Mouse (Mus musculus): ENCODE results near the gene Frs3. TPM values are rescaled to one million over a fixed set of nuclear protein-coding genes. Genes with fewer than 3 reads are reported as not detected.

Gene Frs3
- total RNA-seq, 2 experiments from 2014 or later: 5.2 to 6.0 TPM

DNA sequence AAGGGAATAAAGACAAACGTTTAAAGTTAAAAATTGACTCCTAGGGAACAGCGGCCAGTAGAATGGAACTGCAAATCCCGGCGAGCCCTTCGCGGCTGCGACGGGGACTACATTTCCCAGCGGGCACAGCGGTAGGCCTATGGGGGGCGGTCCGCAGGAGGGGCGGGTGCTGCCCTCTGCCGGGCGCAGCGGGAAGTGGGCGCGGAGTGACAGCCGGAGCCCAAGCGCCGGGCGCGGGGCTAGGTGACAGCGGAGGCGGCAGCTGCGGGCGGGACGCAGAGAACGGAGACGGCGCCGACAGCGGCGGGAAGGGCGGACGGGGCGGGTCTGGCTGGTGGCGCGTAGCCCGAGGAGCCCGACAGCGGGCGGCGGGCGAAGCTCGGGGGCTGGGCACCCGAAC, 48.0 kb downstream of the Frs3 start, which contains the start of gene Tfeb:
Tfeb (plus strand) TSS at position 175 of the 400 bp plus-strand sequence.
- DNase-seq: peak; percentile 99

DNA sequence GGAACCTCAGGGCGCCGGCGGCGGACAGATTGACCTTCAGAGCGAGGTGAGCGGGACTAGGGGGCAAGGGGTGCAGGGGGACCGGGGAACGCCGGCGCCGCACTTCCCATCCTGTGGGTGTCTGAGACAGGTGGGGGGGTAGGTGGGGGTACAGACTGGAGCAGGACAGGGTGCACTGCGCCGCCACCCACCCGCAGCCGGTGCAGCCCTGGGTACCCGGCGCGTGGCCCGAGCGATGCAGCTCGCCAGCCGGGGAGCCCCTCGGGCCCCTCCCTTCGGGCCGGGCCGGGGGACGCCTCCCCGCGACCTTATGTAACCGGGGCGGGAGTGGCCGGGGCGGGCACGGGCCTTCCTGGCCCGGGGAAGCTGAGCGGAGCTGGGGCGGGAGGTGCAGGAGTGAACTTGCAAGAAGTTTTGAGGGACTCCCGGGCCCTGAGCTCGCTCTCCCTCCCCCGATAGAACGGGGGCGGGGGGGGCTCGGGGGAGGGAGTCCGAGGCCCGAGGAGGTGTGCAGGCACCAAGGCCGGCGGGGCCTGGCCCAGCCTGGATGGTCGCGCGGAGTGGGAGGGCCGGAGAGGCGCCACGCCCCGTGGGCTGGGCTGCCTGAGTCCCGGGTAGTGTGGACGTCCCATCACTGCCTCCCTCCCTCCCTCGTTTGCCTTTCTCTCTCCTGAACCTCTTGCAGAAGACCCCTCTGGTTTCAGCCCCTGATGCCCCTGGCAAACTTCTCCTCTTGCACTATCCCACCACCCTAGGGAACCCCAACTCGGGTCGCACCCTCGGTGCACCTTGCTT, 48.6 kb downstream of the Frs3 start:
- DNase-seq: peak; percentile 92

DNA sequence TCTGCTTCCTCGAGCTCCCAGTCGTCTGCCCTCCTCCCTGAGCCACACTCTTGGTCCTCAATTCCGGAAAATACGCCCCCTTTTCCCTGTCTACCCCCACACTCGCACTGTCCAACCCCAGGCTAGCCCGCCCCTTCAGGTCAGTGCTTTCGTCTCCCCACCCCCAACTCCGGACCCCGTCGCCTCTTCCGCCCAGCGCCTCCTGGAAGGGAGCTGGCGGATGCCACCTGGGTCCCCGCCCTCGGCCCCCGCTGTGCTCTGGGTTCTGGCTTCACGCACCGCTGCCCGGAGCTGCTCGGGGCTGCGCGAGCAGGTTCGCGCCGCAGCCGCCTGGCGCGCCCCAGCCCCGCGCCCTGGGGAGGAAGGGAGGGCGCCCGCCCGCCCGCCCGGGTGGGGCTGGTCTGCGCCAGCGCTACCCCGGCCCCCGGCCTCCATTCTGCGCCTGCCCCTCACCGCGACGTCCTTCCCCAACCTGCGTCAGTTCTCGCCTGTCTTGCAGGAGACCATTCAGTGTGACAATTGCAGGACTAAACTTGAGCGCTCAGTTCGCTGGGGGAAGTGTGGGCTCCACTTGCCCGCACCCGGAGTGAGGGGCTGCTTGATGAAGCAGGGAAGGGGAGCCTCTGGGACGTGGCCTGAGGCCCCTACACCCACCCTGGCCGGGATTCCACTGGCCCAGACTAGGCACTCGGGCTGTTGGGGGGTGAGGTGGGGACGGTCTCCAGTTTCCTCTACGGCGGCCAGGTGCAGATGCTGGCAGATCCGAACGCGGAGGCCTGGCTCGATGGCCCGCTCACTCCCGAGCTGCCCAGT, 49.4 kb downstream of the Frs3 start:
- DNase-seq: peak; percentile 57

DNA sequence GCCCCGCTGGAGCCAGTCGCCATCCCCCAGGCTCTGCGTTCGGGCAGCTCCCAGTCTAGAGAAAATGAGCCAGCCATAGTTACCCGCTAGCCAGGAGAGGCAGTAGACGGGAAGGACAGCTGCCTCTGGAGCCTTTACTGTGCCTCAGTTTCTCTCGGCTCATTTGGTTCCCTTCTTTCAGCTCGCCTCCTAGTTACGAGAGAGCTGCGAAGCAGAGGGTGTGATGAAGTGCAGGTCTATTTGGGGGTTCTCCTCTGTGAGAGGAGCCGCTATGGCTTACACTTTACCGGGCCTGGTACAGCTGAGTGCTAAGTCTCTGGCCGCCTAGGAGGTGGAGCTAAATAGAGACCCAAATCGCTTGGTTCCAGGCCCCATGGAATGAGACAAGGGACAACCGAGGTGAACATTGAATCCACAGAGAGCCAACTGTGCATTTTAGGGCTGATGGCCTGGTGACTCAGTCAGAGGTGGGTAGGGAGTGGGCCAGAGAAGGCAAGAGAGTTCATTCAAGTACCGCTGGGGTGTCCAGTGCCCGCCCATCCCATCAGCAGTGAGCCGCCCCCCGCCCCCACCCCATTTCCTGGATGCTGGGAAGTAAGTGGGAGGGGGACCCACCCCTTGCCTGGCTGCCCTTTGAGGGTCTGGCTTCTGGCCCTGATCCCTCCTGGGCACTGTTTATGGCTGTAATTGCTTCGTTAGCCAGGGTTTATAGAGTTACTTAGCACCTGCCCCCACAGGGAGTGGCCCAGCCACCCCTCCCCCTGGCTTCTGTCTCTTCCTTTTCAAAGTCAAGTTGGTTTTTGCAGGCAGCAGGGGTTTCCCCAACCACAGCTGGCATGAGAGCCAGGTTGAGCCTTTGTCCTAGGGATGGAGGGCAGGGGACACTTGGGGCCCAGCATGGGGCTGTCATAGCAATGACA, 50.3 kb downstream of the Frs3 start:
- peak; percentile 35 for DNase-seq

DNA sequence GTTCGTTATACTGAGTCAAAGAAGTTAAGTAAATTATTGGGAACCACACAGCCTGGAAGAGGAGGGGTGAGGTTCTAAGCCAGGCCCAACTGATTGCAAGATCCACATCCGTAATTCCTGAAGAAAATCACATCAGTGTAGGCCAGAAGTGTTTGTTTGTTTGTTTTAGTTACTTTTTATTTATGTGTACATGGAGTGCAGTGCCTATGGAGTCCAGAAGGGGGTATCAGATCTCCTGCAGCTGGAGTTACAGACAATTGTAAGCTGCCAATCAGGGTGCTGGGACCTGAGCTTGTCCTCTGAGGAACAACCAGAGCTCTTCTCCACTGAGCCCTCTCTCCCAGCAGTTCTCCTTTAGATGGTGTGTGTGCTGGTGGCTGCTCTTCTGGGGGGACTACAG, 51.4 kb downstream of the Frs3 start:
- no peak for DNase-seq

DNA sequence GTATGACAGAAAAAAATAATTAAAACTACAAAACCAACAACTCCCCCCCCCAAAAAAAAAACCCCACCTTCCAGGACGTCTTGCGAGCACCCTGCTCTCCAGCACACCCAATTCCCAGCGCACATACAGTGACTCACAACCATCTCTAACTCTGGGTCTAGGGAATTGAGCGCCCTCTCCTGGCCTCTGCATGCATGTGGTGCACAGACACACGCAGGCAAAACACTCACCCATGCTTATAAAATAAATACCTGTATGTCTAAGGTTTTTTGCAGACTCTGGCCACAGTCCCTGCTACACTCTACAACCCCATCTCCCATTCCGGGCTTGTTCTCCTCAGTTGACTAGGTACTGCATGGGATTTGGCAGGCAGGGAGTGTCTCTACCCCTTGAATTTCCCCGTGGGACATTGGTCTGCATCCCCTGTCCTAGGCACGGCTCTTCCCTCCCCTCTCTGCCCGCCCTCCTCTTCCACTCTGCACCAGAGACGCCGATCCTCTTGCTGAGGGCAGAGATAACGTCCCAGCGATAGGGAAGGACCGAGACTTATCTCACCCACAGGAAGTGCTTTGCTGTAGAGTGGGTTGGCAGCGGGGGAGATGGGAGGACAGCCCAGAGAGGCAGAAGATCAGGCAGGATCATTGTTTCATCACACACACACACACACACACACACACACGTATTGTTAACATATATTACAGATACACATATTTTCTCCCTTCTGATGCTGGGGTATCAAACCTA, 54.3 kb downstream of the Frs3 start:
- DNase-seq: peak; percentile 32

DNA sequence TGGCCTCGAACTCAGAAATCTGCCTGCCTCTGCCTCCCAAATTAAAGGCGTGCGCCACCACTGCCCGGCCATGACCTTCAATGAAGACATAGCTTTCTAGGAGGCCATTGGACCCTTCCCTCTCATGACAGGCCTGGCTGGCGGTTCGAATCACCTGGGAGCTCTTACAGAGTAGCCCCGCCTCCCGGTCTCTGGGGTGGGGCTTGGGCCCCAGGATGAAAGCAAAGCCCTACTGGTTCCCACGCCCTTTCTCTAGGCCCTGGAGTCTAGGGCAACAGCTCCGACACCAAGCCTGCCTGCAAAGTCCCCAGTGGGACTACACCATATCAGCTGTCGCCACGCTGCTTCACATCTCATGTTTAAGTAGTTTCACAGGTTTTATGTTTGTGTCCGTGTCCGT, 55.3 kb downstream of the Frs3 start:
- DNase-seq: no peak

DNA sequence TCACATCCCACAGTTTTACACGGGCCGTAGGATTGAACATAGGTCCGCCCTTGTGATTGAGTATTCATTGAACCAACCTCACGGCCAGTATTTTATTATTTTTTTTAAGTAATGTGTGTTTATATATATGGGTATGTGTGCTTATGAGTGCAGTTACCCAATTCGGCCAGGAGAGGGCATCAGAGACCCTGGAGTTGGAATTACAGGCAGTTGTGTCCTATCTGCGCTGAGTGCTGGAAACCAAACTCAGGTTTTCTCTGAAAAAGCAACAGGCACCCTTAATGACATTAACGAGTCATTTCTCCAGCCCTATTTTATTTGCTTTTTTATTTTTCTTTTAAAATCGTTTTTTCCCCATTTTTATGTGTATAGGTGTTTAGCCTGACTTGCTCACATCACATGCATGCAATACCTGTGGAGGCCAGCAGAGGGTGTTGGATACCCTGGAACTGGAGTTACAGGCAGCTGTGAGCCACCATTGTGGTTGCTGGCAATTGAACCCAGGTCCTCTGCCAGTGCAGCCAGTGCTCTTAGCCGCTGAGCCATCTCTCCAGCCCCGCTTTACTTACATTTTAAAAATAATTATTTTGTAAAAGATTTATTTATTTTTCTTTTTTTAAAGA, 56.0 kb downstream of the Frs3 start:
- DNase-seq: peak; percentile 41

DNA sequence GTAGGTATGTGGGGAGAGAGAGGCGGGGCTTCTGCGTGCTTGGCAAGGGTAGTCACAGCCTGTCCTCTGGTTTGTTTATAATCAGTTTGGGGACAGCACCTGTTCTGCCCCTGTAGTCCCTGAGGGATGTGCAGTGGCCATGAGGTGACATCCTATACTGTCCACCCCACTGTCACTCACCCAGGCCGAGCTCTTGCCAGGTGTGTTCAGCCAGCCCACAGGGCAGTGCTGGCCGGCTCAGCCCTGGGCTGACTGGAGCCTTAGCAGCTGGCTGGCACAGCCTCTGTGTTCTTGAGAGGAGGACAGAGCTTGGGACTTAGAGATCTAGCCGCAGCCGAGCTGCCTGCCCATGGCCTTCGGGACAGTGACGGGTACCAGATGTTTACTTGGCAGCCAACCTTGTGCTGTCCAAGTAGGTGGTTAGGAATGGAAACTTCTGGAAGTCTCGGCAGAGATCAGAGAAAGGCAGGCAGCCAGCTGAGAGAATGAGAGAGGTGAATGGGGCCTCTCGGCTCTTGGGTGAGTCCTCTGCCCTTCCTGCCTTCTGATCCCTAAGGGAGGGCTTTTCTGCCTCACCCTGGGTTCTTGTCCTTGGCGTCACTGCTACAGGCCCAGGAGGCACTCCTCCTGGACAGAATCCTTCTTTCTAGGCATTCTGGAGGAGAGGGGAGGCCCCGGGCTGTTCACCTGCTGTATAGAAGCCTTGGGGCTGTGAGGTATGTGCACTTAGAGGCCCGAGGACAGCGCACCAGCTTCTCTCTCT, 60.1 kb downstream of the Frs3 start:
- DNase-seq: peak; percentile 42

DNA sequence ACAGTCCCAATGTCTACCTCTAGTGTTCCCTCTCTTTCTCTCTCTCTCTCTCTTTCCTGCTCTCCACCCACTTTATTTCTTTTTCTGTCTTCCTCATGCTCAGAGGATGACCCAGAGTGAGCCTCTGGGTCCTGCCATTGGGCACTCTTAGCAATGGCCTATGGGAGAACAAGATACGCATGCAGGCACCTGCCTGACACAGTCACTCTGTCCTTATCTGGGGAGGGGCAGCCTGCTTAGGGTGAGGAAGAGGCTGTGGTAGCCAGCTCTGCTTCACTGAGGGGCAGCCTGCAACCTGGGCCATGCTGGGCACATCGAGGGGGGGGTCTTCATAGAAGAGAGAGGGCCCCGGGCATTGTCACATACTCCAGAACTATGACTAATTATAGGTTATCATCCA, 60.8 kb downstream of the Frs3 start:
- no peak for DNase-seq

DNA sequence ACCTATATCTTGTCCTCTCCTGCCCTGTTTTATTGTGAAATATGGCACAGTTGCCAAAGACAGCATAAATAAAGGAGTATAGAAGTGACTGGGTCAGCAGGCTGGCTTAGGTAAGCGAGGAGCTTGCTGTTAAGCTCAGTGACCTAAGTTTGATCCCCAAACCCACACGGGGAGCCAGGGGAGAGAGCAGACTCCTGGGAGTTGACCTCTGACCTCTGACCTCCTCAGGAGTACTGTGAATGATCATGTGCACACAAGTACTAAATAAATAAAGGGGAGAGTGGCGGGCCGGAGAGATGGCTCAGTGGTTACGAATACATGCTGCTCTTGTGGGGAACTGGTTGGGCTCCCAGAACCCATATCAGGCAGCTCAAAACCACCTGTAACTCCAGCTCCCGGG, 61.3 kb downstream of the Frs3 start:
- no peak for DNase-seq

DNA sequence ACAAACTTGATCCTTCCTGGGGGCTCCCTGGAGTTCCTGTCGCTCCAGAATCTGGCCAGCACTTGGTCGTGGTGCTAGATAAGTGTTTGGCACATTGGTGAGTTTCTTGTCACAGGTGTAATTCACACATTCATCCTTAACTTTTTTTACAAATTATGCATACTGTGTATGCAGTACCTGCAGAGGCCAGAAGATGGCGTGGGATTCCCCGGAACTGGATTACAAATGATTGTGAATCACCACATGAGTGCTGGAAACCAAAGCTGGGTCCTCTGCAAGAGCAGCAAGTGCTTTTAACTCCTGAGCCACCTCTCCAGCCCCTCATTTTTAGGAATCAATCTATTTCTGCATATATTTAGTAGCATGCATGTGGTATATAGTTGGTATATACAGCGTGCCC, 63.0 kb downstream of the Frs3 start:
- no peak for DNase-seq

DNA sequence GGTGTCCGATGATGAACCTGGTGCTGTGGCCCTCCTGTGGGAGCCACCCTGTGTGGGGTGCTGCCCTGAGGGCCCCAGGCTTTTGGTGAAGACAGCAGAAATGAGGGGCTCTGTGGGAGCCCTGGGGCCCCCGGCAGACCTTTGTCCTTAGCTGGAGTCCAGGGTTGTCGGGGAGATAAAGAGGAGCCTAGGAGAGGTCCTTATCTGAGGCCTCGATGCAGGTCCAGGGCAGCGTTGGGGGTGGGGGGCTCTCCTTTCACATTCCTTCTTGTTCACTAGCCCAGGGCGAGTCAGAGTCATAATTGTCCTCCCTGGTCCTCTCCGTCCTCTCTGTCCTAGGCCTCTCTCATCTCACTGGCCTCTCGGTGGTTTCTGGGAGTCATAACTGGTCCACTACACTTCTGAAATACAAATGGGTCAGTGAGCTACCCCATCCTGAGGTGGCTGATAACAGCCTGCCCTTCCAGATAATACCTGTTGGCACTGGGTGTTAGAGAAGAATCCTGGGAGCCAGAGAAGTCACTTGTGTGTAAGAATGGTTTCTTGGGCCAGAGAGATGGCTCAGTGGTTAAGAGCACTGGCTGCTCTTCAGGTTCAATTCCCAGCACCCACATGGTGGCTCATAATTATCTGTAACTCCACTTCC, 64.4 kb downstream of the Frs3 start:
- DNase-seq: no peak

Other genes with a start within 250 kb of the Frs3 start
- gene Taf8, start 186.7 kb upstream of the Frs3 start, total RNA-seq (2021): 10 to 100 TPM; 13.7 to 14.6 TPM
- 100 to 1,000 TPM; 170 to 175 TPM for gene Ccnd3, start 184.0 kb upstream of the Frs3 start, total RNA-seq (2021)
- gene Bysl, start 77.5 kb upstream of the Frs3 start, total RNA-seq (2021): 10 to 100 TPM; 21.7 to 22.2 TPM
- 10 to 100 TPM; 20.3 to 20.7 TPM for gene Med20, start 77.4 kb upstream of the Frs3 start, total RNA-seq (2021)
- 1 to 10 TPM; 3.9 to 4.4 TPM for gene Gm20517, start 77.4 kb upstream of the Frs3 start, total RNA-seq (2021)
- gene Usp49, start 58.3 kb upstream of the Frs3 start, total RNA-seq (2021): 1 to 10 TPM; 7.3 to 9.7 TPM
- 100 to 1,000 TPM; 156 to 160 TPM for gene Tomm6, start 644 bp upstream of the Frs3 start, total RNA-seq (2021)
- 1 to 10 TPM in 1 of 2 experiments, under 1 TPM in 1; 0.98 to 1.1 TPM for gene Gm21981, start 5.4 kb downstream of the Frs3 start, total RNA-seq (2021)
- 1 to 10 TPM; 1.8 to 2.1 TPM for gene Prickle4, start 5.7 kb downstream of the Frs3 start, total RNA-seq (2021)
- not detected for gene Pgc, start 37.8 kb downstream of the Frs3 start, total RNA-seq (2021)
- 10 to 100 TPM; 50.3 to 53.1 TPM for gene Tfeb, start 48.0 kb downstream of the Frs3 start, total RNA-seq (2021)
- 10 to 100 TPM; 16.4 to 20.2 TPM for gene Mdfi, start 145.7 kb downstream of the Frs3 start, total RNA-seq (2021)
- gene Foxp4, start 235.6 kb downstream of the Frs3 start, total RNA-seq (2021): 10 to 100 TPM; 18.1 to 19.6 TPM